Mouse (Mus musculus): ENCODE measurements around the gene Fbxo2. TPM values are rescaled to one million over a fixed set of nuclear protein-coding genes. Genes with fewer than 3 reads are reported as not detected.

The Fbxo2 gene
- total and polyA plus RNA-seq, 3 experiments, result 0.30 to 5.9 TPM; not detected in 1

GRCm38 (mm10) chr4:148159544-148160435, 631 bp upstream of the Fbxo2 start (continued):
- no peak for TF ChIP-seq ELF1 (IDR thresholded peaks at IDR 0.05; ENCODE audit: low read depth, low read length)

GRCm38 (mm10) chr4:148164002-148164439, 3.6 kb downstream of the Fbxo2 start:
- Histone ChIP-seq H3K27me3 (replicated peaks) (peaks cover 71% of the 10 kb centered on the region), H3K4me1 (ENCODE audit: control insufficient read depth in 1 of 2, insufficient read depth in 2 of 2) (peaks cover 2 to 10% of the 10 kb centered on the region in 2 experiments; a peak in 3 of 4 replicates), H3K36me3 (replicated peaks in 1 of 2; ENCODE audit: control insufficient read depth in 1 of 2, insufficient read depth in 1 of 2, low read length in 1 of 2) (no peaks in the 10 kb centered on the region), H3K9me3 (replicated peaks; ENCODE audit: low read length) (no peaks in the 10 kb centered on the region), H3K9ac (ENCODE audit: insufficient read depth, low read depth) (peak overlapping the region; percentile 23; the same call in 1 of the 2 replicates), H3K27ac (ENCODE audit: insufficient read depth, low read depth) (no peak overlapping the region), H3K4me3 (replicated peaks in 1 of 3; ENCODE audit: low read depth in 2 of 3, low read length in 2 of 3, poor library complexity in 1 of 3) (peak overlapping the region in 1 of 3 experiments; percentile 33), H3K79me2 (replicated peaks; ENCODE audit: control insufficient read depth, extremely low read depth, insufficient read depth, poor library complexity, severe bottlenecking) (no peaks in the 10 kb centered on the region), H3K4me2 (ENCODE audit: insufficient read depth, low read depth, poor library complexity, severe bottlenecking) (peak overlapping the region; percentile 82)
- in situ Hi-C loops (cut with MboI; ENCODE audit: low pct_ligation_motif_present, low pct_unique_long_range_greater_than_20kb, low sequenced_read_pairs), result loop anchor here (25.0 kb wide), 1 partner anchor 448 kb away; the partner anchor contains the start of gene Masp2
- DNase-seq (ENCODE audit: extremely low read depth), result peak; percentile 37
- TF ChIP-seq CHD2 (IDR thresholded peaks at IDR 0.05; ENCODE audit: low read length) (no peak), MAZ (IDR thresholded peaks at IDR 0.05; ENCODE audit: low read depth, low read length) (0 out of 2 replicates have a peak, but pooled peaks have one; percentile 36), MXI1 (IDR thresholded peaks at IDR 0.05; ENCODE audit: low read depth, low read length) (0 out of 2 replicates have a peak, but pooled peaks have one; percentile 28), ZMIZ1 (IDR thresholded peaks at IDR 0.05; ENCODE audit: low read depth, low read length) (no peak), RCOR1 (conservative IDR thresholded peaks at IDR 0.05; ENCODE audit: low read depth, low read length) (no peak), E2F4 (IDR thresholded peaks at IDR 0.05; ENCODE audit: insufficient replicate concordance, low read depth, low read length) (no peak), MEF2A (IDR thresholded peaks at IDR 0.05; ENCODE audit: borderline replicate concordance, low read depth, low read length) (peak; percentile 33; the same call in 1 of the 2 replicates), MYC (IDR thresholded peaks at IDR 0.05; ENCODE audit: low read depth, low read length) (no peak), USF2 (conservative IDR thresholded peaks at IDR 0.05; ENCODE audit: low read depth, low read length) (no peak), RAD21 (IDR thresholded peaks at IDR 0.05; ENCODE audit: low read depth, low read length) (peak; percentile 68), CTCF (conservative IDR thresholded peaks at IDR 0.05 in 1 of 2, IDR thresholded peaks at IDR 0.05 in 1 of 2; ENCODE audit: low read depth in 2 of 2, low read length in 2 of 2) (peak in 1 of 2 experiments; percentile 91; a peak in 2 of 4 replicates), ELF1 (IDR thresholded peaks at IDR 0.05; ENCODE audit: low read depth, low read length) (peak; percentile 51; the same call in 1 of the 2 replicates), NRF1 (IDR thresholded peaks at IDR 0.05; ENCODE audit: low read depth, low read length) (peak; percentile 75), BHLHE40 (IDR thresholded peaks at IDR 0.05; ENCODE audit: low read depth, low read length) (peak; percentile 41), IRF4 (IDR thresholded peaks at IDR 0.05; ENCODE audit: low read depth, low read length) (peak; percentile 47; the same call in 1 of the 2 replicates), CHD1 (IDR thresholded peaks at IDR 0.05; ENCODE audit: low read depth, low read length) (no peak), ZKSCAN1 (IDR thresholded peaks at IDR 0.05; ENCODE audit: borderline replicate concordance, low read depth, low read length) (no peak), SMC3 (IDR thresholded peaks at IDR 0.05; ENCODE audit: low read depth, low read length) (peak; percentile 83), UBTF (IDR thresholded peaks at IDR 0.05; ENCODE audit: low read depth, low read length) (peak; percentile 90), TCF12 (IDR thresholded peaks at IDR 0.05; ENCODE audit: low read depth, low read length) (peak; percentile 40; the same call in 1 of the 2 replicates)
- dilution Hi-C loops (cut with MboI; ENCODE audit: extremely low pct_ligation_motif_present, extremely low pct_unique_long_range_greater_than_20kb, low sequenced_read_pairs), result no loop called here
